Mouse (Mus musculus): ENCODE results near the gene Jmjd8. TPM values are rescaled to one million over a fixed set of nuclear protein-coding genes. Genes with fewer than 3 reads are reported as not detected.

The Jmjd8 gene
- total and polyA plus RNA-seq, 2 experiments = 25.6 to 75.0 TPM

- no peak for DNase-seq (ENCODE audit: extremely low read depth, low read depth, low spot score)
- Histone ChIP-seq H3K9ac (ENCODE audit: low read depth, low read length) (peak overlapping the region; percentile 45), H3K4me3 (ENCODE audit: insufficient read depth, low read depth, low read length) (peak overlapping the region; percentile 52; the same call in 1 of the 2 replicates), H3K36me3 (ENCODE audit: control insufficient read depth, insufficient read depth, low read length) (no peaks in the 10 kb centered on the region), H3K79me2 (ENCODE audit: control insufficient read depth, insufficient read depth, low read length) (no peaks in the 10 kb centered on the region), H3K27ac (replicated peaks; ENCODE audit: insufficient read depth, low read depth, low read length) (no peak overlapping the region), H3K4me1 (ENCODE audit: control insufficient read depth, insufficient read depth, low read length) (peaks cover 3% of the 10 kb centered on the region; the same call in 1 of the 2 replicates), H3K27me3 (ENCODE audit: control insufficient read depth, insufficient read depth, low read length) (peaks cover 13% of the 10 kb centered on the region)
- TF ChIP-seq CTCF (IDR thresholded peaks at IDR 0.05; ENCODE audit: low read depth, low read length) (no peak), POLR2A (IDR thresholded peaks at IDR 0.05; ENCODE audit: extremely low read depth, insufficient read depth, low read length) (no peak)
- WGBS = 27% methylated on average over 24 of the region's 25 CpGs
Observed at GRCm38 (mm10) chr17:25809606-25810340, 18.9 kb upstream of the Jmjd8 start.

- TF ChIP-seq POLR2A (IDR thresholded peaks at IDR 0.05; ENCODE audit: extremely low read depth, insufficient read depth, low read length) = no peak
- TF ChIP-seq CTCF (IDR thresholded peaks at IDR 0.05; ENCODE audit: low read depth, low read length) = no peak
- DNase-seq (ENCODE audit: extremely low read depth, low read depth, low spot score) = no peak
- Histone ChIP-seq H3K27ac (replicated peaks; ENCODE audit: insufficient read depth, low read depth, low read length) (no peak overlapping the region), H3K27me3 (ENCODE audit: control insufficient read depth, insufficient read depth, low read length) (peaks cover 13% of the 10 kb centered on the region), H3K36me3 (ENCODE audit: control insufficient read depth, insufficient read depth, low read length) (no peaks in the 10 kb centered on the region), H3K4me3 (ENCODE audit: insufficient read depth, low read depth, low read length) (no peak overlapping the region), H3K79me2 (ENCODE audit: control insufficient read depth, insufficient read depth, low read length) (no peaks in the 10 kb centered on the region), H3K9ac (ENCODE audit: low read depth, low read length) (no peak overlapping the region), H3K4me1 (ENCODE audit: control insufficient read depth, insufficient read depth, low read length) (peaks cover 3% of the 10 kb centered on the region; the same call in 1 of the 2 replicates)
- WGBS = 49% methylated on average over 4 of the region's 4 CpGs
Observed at GRCm38 (mm10) chr17:25810890-25811289, 17.8 kb upstream of the Jmjd8 start.

GRCm38 (mm10) chr17:25813471-25813870 is 15.2 kb upstream of the Jmjd8 start:
- 4% methylated on average over 20 of the region's 20 CpGs for WGBS
- Histone ChIP-seq H3K27me3 (ENCODE audit: control insufficient read depth, insufficient read depth, low read length) (peaks cover 14% of the 10 kb centered on the region), H3K79me2 (ENCODE audit: control insufficient read depth, insufficient read depth, low read length) (no peaks in the 10 kb centered on the region), H3K36me3 (ENCODE audit: control insufficient read depth, insufficient read depth, low read length) (no peaks in the 10 kb centered on the region), H3K27ac (replicated peaks; ENCODE audit: insufficient read depth, low read depth, low read length) (no peak overlapping the region), H3K9ac (ENCODE audit: low read depth, low read length) (no peak overlapping the region), H3K4me3 (ENCODE audit: insufficient read depth, low read depth, low read length) (no peak overlapping the region), H3K4me1 (ENCODE audit: control insufficient read depth, insufficient read depth, low read length) (peaks cover 3% of the 10 kb centered on the region; the same call in 1 of the 2 replicates)
- TF ChIP-seq CTCF (IDR thresholded peaks at IDR 0.05; ENCODE audit: low read depth, low read length) (peak; percentile 77), POLR2A (IDR thresholded peaks at IDR 0.05; ENCODE audit: extremely low read depth, insufficient read depth, low read length) (no peak)
- DNase-seq (ENCODE audit: extremely low read depth, low read depth, low spot score) = no peak

GRCm38 (mm10) chr17:25817662-25818061 is 11.0 kb upstream of the Jmjd8 start:
- H3K27ac ChIP-seq (replicated peaks; ENCODE audit: insufficient read depth, low read depth, low read length) = no peak overlapping the region
- H3K27me3 ChIP-seq (ENCODE audit: control insufficient read depth, insufficient read depth, low read length) = peaks cover 12% of the 10 kb centered on the region
- no peaks in the 10 kb centered on the region for H3K36me3 ChIP-seq (ENCODE audit: control insufficient read depth, insufficient read depth, low read length)
- no peaks in the 10 kb centered on the region for H3K4me1 ChIP-seq (ENCODE audit: control insufficient read depth, insufficient read depth, low read length)
- H3K9ac ChIP-seq (ENCODE audit: low read depth, low read length) = no peak overlapping the region
- TF ChIP-seq POLR2A (IDR thresholded peaks at IDR 0.05; ENCODE audit: extremely low read depth, insufficient read depth, low read length) (no peak), CTCF (IDR thresholded peaks at IDR 0.05; ENCODE audit: low read depth, low read length) (no peak)
- no peak for DNase-seq (ENCODE audit: extremely low read depth, low read depth, low spot score)
- H3K4me3 ChIP-seq (ENCODE audit: insufficient read depth, low read depth, low read length) = no peak overlapping the region
- WGBS = 77% methylated on average over 11 of the region's 11 CpGs
- H3K79me2 ChIP-seq (ENCODE audit: control insufficient read depth, insufficient read depth, low read length) = no peaks in the 10 kb centered on the region

- no peak overlapping the region for H3K9ac ChIP-seq (ENCODE audit: low read depth, low read length)
- DNase-seq (ENCODE audit: extremely low read depth, low read depth, low spot score) = peak; percentile 38
- H3K36me3 ChIP-seq (ENCODE audit: control insufficient read depth, insufficient read depth, low read length) = no peaks in the 10 kb centered on the region
- no peak overlapping the region for H3K27ac ChIP-seq (replicated peaks; ENCODE audit: insufficient read depth, low read depth, low read length)
- H3K79me2 ChIP-seq (ENCODE audit: control insufficient read depth, insufficient read depth, low read length) = peaks cover 5% of the 10 kb centered on the region
- no peak overlapping the region for H3K4me3 ChIP-seq (ENCODE audit: insufficient read depth, low read depth, low read length)
- WGBS = 8% methylated on average over 46 of the region's 46 CpGs
- H3K4me1 ChIP-seq (ENCODE audit: control insufficient read depth, insufficient read depth, low read length) = peaks cover 2% of the 10 kb centered on the region
- H3K27me3 ChIP-seq (ENCODE audit: control insufficient read depth, insufficient read depth, low read length) = peaks cover 12% of the 10 kb centered on the region
- no peak for TF ChIP-seq CTCF (IDR thresholded peaks at IDR 0.05; ENCODE audit: low read depth, low read length)
- no peak for TF ChIP-seq POLR2A (IDR thresholded peaks at IDR 0.05; ENCODE audit: extremely low read depth, insufficient read depth, low read length)
Observed at GRCm38 (mm10) chr17:25818851-25819780, 9.6 kb upstream of the Jmjd8 start.
